Mouse (Mus musculus): Measurements from ENCODE around the gene Brms1.

Gene Brms1

GRCm38 (mm10) chr19:5039301-5040114 lies 1.6 kb upstream of the Brms1 start:
- DNase-seq = no peak

GRCm38 (mm10) chr19:5041588-5041987 lies 434 bp downstream of the Brms1 start:
- DNase-seq = no peak

DNA sequence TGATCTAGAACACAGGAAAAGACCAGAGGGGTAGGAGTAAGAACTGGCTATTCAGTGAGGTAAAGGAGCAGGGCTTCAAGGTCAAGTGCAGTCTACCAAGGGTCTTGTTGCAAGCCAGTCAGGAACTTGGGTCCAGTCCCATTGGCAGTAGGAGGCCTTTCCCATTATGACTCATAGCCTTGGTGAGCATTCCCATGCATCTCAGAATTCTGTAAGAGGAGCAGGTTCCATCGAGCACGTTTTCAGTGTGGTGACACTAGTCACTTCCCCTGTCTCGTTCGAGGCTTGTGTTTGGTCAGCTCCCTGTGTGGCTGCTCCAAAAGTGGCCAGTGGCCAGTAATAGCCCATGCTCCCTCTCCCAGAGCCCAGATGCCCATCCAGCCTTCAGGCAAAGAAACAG lies 4.4 kb downstream of the Brms1 start:
- no peak for DNase-seq

GRCm38 (mm10) chr19:5048138-5049056 lies 7.2 kb downstream of the Brms1 start:
- no peak for DNase-seq

DNA sequence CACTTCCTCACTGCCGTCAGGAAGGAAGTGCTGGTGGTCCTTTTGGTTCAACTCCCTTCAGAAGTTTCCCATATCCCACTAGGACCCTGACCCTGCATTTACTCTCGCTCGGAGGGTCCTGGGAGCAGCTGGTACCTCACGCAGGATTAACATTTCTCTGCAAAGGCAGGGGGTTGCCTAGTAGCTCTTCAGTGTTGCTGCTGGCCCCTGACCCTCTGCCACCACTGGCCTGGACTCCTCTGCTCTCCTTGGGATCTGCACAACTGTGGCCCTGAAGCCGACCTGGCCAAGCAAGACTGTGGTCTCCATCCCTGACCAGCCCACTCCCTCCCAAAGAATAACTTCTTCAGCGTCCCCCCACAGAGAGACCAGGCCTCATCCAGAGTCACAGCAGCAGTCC lies 8.2 kb downstream of the Brms1 start:
- DNase-seq = no peak

DNA sequence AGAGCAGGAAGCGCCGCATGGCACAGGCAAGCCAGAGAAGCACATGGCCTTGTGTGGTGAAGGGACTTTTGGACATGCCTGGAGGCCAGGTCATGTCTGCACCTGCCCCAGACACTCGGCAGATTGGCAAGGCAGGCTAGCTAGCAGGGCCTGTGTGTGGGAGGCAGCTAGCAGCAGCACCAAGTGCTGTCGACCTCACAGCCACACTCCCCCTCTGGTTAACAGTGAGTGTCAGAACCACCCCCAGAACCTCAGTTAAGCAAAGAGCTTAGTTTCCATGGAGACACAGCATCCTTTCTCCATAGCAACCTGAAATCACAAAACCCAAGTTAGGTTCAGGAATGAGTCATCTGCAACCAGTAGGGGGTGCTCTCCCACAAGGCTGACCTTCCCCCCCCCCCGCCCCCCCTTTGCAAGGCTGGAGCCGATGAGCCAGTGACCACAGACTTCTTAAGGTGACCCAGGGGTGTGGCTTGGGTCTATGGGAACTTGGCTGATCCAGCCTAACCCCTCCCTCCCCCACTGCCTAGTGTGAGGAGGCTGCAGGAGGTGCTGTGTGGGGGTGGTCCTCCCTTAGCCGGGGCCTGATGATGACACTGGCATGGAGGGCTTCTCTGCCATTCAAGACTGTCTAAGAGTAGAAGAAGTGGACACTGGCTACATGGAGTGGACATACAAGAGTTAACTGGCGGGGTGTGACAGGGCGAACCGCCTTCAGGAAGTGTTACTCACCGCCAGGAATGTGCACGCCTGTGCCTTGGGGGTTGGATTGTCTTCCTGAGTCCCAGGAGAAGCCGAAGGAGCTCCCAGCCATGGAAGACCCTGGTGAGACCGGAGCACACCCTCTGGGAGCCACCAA lies 9.1 kb downstream of the Brms1 start, which contains the start of gene Rin1:
Gene Rin1, plus strand, starts transcription at position 435 of the 859 bp plus-strand sequence.
- no peak for DNase-seq

- DNase-seq = no peak
Measured at GRCm38 (mm10) chr19:5051031-5051430, 9.9 kb downstream of the Brms1 start.

GRCm38 (mm10) chr19:5051515-5051914 lies 10.4 kb downstream of the Brms1 start:
- no peak for DNase-seq

- DNase-seq = no peak
Measured at GRCm38 (mm10) chr19:5052166-5052822, 11.1 kb downstream of the Brms1 start.

GRCm38 (mm10) chr19:5052853-5053252 lies 11.7 kb downstream of the Brms1 start:
- no peak for DNase-seq

GRCm38 (mm10) chr19:5053909-5054308 lies 12.8 kb downstream of the Brms1 start:
- peak; percentile 68 for DNase-seq

DNA sequence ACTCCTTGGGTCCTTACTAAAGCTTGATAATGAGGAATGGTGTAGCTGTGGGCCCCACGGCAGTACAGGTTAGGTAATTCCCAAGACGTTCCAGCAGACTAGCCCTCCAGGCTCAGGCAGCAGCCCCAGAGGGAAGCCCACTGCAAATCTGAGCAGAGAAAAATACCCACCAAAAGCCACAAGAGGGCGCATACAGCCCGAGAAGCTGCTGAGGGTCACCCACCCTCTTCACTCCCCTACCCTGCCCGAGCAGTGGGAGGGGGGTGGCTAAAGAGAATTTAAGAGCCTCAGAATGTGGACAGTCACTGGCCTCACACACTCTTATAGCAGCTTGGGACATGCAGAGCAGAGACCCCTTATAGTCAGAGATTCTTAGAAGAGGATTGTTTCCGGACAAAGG lies 15.1 kb downstream of the Brms1 start:
- peak; percentile 61 for DNase-seq

DNA sequence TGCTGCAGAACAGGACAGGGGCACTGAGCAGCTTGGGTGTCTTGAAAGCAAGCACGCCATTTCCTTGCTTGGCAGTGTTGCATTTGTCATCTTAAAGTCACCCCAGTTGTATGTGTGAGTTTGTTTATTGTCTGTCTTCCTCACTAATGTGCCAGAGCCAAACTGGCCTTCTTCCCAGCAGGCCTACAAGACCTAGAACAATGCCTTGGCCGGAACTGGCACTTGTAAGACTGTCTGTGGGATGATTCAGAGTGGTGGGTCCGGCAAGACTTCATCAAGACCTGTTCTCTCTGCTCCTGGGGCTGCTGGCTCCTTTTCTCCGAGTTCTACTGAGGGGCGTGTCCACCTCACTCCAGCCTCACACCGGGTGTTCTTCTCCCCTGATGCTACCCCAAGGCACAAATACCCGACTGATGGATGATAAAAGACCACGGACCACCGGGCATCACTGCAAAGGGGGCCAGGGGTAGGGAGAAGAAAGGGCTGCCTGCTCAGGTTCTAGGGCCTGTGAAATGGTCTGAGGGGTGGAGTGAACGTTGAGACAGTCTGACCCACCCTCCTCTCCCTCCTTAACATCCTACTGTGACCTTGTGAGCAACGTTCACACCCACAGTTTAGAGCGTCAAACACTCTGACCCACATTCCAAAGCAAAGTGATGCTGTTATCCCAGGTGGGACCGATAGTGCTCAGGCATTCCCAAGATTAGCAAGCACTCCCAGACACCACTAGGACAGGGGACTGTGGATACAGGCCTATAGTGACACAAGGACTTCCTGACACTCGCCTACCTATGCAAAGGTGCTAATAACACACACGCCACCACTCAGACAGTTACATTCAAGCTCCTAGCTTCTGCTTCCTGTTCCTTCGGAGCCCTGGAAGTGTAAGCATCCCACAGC lies 17.0 kb downstream of the Brms1 start:
- DNase-seq = peak; percentile 63

GRCm38 (mm10) chr19:5058801-5059771 lies 17.9 kb downstream of the Brms1 start:
- DNase-seq = no peak

DNA sequence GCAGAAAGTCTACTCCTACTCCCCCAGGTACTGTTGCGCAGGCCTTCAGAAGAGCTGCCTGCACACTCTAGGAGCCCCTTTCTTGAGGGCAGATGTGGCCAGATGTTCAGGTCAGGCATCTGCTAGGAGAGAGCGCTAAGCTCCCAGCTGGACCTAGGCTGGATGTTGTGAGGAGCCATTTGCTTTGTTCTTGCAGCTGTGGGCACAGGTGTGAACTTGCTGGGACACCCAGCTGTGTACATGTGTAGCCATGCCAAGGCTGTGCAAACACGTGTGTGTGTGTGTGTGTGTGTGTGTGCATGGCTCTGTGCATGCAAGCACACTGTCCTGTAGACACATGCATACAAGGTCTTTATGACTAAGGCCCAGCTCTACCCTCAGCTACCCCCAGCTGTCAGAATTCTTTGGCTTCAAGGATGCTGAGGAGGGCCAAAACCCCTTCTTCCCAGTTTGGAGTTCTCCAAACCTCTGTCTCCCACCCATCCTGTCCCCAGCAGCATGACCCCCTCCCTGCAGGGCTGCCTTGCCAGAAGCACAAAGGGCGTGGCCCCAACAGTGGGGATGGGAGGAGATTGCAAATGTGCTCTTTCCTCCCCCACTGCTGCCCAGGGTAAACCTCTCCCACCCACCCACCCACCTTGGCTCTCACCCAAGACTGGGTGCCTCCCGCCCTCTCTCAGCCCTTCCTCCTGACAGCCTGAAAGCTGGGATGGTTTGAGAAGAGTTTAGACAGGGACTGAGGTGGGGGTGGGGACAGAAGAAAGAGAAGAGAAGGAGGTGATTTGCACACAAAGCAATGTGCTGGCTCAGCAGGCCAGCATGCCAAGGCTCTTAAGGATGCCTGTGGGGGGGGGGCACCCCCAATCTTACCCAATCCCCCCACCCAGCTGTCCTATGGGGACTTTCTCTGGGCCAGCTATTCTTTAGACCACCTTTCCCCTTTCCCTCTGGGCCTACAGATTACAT lies 19.5 kb downstream of the Brms1 start:
- peak; percentile 54 for DNase-seq

DNA sequence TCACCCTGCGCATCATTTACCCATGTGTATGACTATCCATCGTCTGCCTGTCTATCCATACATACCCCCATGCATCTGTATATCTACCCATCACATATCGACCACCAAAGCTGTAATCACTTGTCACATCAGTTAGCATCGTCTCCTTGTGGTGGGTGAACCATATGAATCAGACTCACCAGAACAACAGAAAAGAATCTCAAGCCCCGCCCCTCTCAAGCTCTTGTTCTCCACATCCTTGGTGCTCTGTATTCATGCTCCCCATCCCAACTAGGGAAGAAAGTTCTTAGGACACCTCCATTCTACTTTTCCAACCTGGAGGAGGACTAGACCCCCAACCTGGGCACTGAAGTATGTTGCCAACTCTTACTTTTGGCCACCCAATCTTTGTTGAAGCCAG lies 20.9 kb downstream of the Brms1 start:
- DNase-seq = no peak

DNA sequence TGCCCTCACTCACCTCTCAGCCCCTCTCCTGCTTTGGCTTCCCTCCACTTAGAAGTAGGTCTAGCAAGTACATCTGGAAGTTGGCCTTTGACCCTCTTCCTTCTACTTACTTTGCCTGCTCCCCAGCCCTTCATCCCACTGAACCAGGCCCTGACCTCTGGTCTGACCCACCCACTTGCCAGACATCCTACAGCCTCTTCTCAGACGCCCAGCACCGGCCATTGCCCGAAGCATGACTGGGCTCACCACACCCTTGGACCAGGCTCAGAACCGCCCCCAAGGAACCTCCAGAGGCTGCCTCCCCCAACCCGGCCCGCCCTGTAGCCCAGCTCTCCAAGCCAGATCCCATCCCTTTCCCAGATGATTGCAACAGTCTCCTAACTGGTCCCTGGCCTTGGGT lies 21.3 kb downstream of the Brms1 start:
- no peak for DNase-seq

DNA sequence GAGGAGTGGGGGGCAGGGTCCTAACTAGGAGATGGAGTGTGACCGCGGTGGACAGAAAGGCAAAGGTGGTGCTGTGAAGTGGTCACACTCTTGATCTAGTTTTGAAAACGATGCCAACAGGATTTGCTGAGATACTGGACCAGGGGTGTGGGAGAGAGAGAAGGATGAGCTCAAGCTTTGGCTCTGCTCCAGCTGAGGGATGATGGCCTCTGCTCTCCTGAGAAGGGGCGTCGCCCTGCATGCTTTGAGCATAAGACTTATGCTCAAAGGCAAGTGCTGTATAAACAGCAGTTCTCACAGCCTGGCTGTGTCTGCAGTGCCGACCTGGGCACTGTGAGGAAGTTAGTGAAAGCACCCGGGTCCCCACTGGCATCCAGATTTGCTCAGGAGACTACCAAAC lies 23.9 kb downstream of the Brms1 start:
- DNase-seq = no peak

Data from lung, postnatal 14 days (tissue).